Mouse (Mus musculus) heart, embryonic 14.5 days (tissue): Measurements from ENCODE around the gene Trio. TPM values are rescaled to one million over a fixed set of nuclear protein-coding genes. Genes with fewer than 3 reads are reported as not detected.

Source experiments
- ATAC-seq: fragments of 200-750 bp; cut with Nextera tagmentation; 2 replicates; pipeline ENCODE4 v1.8.0; 2017; ENCODE audit warnings: low read depth, moderate TSS enrichment; ENCODE audit not compliant: insufficient number of reproducible peaks, insufficient read depth, low FRiP score
- H3K27ac ChIP-seq, 2 experiments: fragments of 200-500 bp in 1 of 2; fragments of 300-500 bp in 1 of 2; sonication (generic) in 1 of 2; replicated peaks in 1 of 2; 2 replicates each; pipeline ENCODE4 v1.5.1; 2012 to 2014; ENCODE audit warnings: low read depth in 2 of 2, low read length in 2 of 2, control low read depth in 1 of 2, mild to moderate bottlenecking in 1 of 2, mixed read lengths in 1 of 2; ENCODE audit not compliant: control insufficient read depth in 1 of 2, insufficient read depth in 1 of 2
- H3K27me3 ChIP-seq: fragments of 300-500 bp; sonication (generic); 2 replicates; pipeline ENCODE4 v1.6.1; 2014; ENCODE audit warnings: mild to moderate bottlenecking, low read length, control low read depth; ENCODE audit not compliant: control insufficient read depth, insufficient read depth
- H3K36me3 ChIP-seq: fragments of 300-500 bp; sonication (generic); 2 replicates; pipeline ENCODE4 v1.6.1; 2014; ENCODE audit warnings: mild to moderate bottlenecking, control low read depth, low read length, mixed read lengths; ENCODE audit not compliant: control insufficient read depth, insufficient read depth
- H3K4me1 ChIP-seq, 2 experiments: fragments of 200-500 bp in 1 of 2; fragments of 300-500 bp in 1 of 2; sonication (generic) in 1 of 2; 2 replicates each; pipeline ENCODE4 v1.6.1; 2012 to 2014; ENCODE audit warnings: low read length in 2 of 2, control low read depth in 1 of 2, mixed read lengths in 1 of 2; ENCODE audit not compliant: control insufficient read depth in 2 of 2, insufficient read depth in 2 of 2
- H3K4me2 ChIP-seq: fragments of 300-500 bp; sonication (generic); 2 replicates; pipeline ENCODE4 v1.6.1; 2014; ENCODE audit warnings: mild to moderate bottlenecking, low read length
- H3K4me3 ChIP-seq, 2 experiments: fragments of 200-500 bp in 1 of 2; fragments of 300-500 bp in 1 of 2; sonication (generic) in 1 of 2; 2 replicates each; pipeline ENCODE4 v1.5.1; 2012 to 2014; ENCODE audit warnings: low read length in 2 of 2, mild to moderate bottlenecking in 2 of 2, control low read depth in 1 of 2, low read depth in 1 of 2, moderate library complexity in 1 of 2; ENCODE audit not compliant: control insufficient read depth in 1 of 2, insufficient read depth in 1 of 2
- H3K9ac ChIP-seq: fragments of 300-500 bp; sonication (generic); 2 replicates; pipeline ENCODE4 v1.6.1; 2014; ENCODE audit warnings: mild to moderate bottlenecking, low read length
- H3K9me3 ChIP-seq: fragments of 300-500 bp; sonication (generic); 2 replicates; pipeline ENCODE4 v1.6.1; 2016; ENCODE audit warnings: low read length, control low read depth; ENCODE audit not compliant: control insufficient read depth
- WGBS: fragments of 180-500 bp; shearing (Covaris S2); extraction: QIAGEN DNeasy Blood & Tissue Kit; methylation state at CpG from one replicate; pipeline ENCODE4 v1.1.7; 2014; 5-methylcytosine and 5-hydroxymethylcytosine counted together
- polyA plus RNA-seq: library from polyadenylated mRNA; unstranded; fragments of >200 nt; fragmentation: Nextera tagmentation; extraction: Ambion mirVana; gene quantifications from 2 replicates; pipeline ENCODE4 v1.2.1, GENCODE M21; 2014

Trio gene
- polyA plus RNA-seq, 1 experiment from 2014 or later = 23.8 TPM

- 94% methylated on average over 12 of the region's 12 CpGs for WGBS
- peaks cover 100% of the 10 kb centered on the region for H3K36me3 ChIP-seq
- no peak for ATAC-seq
These were observed 200.3 kb downstream of the Trio start for GRCm38 (mm10) chr15:27825390-27825789.

DNA sequence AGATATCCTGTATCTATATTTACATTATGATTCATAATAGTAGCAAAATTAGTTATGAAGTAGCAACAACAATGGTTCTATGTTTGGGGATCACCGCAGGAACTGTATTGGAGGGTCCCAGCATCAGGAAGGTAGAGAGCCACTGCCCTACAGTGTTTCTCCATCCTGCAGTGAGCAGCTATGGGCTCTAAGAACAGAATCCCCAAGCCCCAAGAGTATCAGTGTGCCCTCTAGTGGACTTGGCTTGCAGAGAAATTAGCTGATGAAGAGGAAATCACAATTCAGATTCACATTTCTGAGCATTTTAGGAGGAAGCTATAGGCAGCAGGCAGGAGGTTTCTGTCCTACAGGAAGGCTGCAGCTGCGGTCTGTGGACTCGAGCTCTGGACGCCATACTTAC lies 202.1 kb downstream of the Trio start:
- 89% methylated on average over 4 of the region's 4 CpGs for WGBS
- no peaks in the 10 kb centered on the region for H3K4me1 ChIP-seq
- H3K36me3 ChIP-seq = peaks cover 100% of the 10 kb centered on the region
- no peak overlapping the region for H3K9ac ChIP-seq
- no peak overlapping the region for H3K4me3 ChIP-seq
- H3K27ac ChIP-seq = no peak overlapping the region
- no peak overlapping the region for H3K4me2 ChIP-seq
- H3K9me3 ChIP-seq = no peaks in the 10 kb centered on the region
- ATAC-seq = no peak
- no peaks in the 10 kb centered on the region for H3K27me3 ChIP-seq

More at GRCm38 (mm10) chr15:27825390-27825789, 200.3 kb downstream of the Trio start:
- Histone ChIP-seq H3K4me3 (no peak overlapping the region), H3K9ac (no peak overlapping the region), H3K4me1 (no peaks in the 10 kb centered on the region), H3K4me2 (no peak overlapping the region), H3K27me3 (no peaks in the 10 kb centered on the region), H3K27ac (no peak overlapping the region), H3K9me3 (no peaks in the 10 kb centered on the region)

GRCm38 (mm10) chr15:27822461-27822860 lies 203.2 kb downstream of the Trio start:
- no peaks in the 10 kb centered on the region for H3K9me3 ChIP-seq
- H3K9ac ChIP-seq = no peak overlapping the region
- no peak overlapping the region for H3K4me2 ChIP-seq
- H3K36me3 ChIP-seq = peaks cover 100% of the 10 kb centered on the region
- H3K4me1 ChIP-seq = no peaks in the 10 kb centered on the region
- 91% methylated on average over 4 of the region's 4 CpGs for WGBS
- H3K4me3 ChIP-seq = no peak overlapping the region
- no peaks in the 10 kb centered on the region for H3K27me3 ChIP-seq
- ATAC-seq = no peak
- no peak overlapping the region for H3K27ac ChIP-seq

- ATAC-seq = no peak
- H3K4me1 ChIP-seq = no peaks in the 10 kb centered on the region
- no peaks in the 10 kb centered on the region for H3K27me3 ChIP-seq
- H3K36me3 ChIP-seq = peaks cover 100% of the 10 kb centered on the region
- H3K9me3 ChIP-seq = no peaks in the 10 kb centered on the region
- H3K9ac ChIP-seq = no peak overlapping the region
- H3K4me3 ChIP-seq = no peak overlapping the region
- H3K27ac ChIP-seq = no peak overlapping the region
- WGBS = 85% methylated on average over 11 of the region's 11 CpGs
- no peak overlapping the region for H3K4me2 ChIP-seq
These were observed 203.8 kb downstream of the Trio start for GRCm38 (mm10) chr15:27821651-27822364.

DNA sequence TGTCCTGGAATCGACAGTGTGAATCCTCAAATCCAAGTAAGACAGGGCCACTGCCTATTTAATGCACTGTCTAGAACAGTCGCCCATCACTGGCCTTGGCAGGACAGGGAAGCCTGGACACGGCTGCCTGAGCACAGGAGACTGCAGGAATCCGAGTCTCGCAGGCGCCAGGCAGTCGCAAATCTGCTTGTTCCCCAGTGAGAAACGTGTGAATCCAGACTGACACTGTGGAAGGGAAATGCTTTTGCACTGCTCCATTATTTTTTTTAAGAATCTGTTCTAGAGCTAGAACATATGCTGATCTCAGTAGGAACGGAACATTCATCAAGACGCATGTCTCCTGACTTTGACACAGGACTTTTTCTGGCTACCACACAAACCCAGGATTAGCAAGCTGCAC lies 208.6 kb downstream of the Trio start:
- 82% methylated on average over 10 of the region's 10 CpGs for WGBS
- no peak overlapping the region for H3K4me2 ChIP-seq
- peaks cover 98% of the 10 kb centered on the region for H3K36me3 ChIP-seq
- no peak overlapping the region for H3K9ac ChIP-seq
- no peaks in the 10 kb centered on the region for H3K27me3 ChIP-seq
- H3K27ac ChIP-seq = no peak overlapping the region
- no peak overlapping the region for H3K4me3 ChIP-seq
- no peaks in the 10 kb centered on the region for H3K4me1 ChIP-seq
- ATAC-seq = no peak
- no peaks in the 10 kb centered on the region for H3K9me3 ChIP-seq

- H3K4me2 ChIP-seq = no peak overlapping the region
- no peak overlapping the region for H3K4me3 ChIP-seq
- peaks cover 79% of the 10 kb centered on the region for H3K36me3 ChIP-seq
- no peak overlapping the region for H3K27ac ChIP-seq
- no peak overlapping the region for H3K9ac ChIP-seq
- no peaks in the 10 kb centered on the region for H3K27me3 ChIP-seq
- 57% methylated on average over 6 of the region's 6 CpGs for WGBS
- no peak for ATAC-seq
- H3K4me1 ChIP-seq = peaks cover 9 to 11% of the 10 kb centered on the region in 2 experiments
- no peaks in the 10 kb centered on the region for H3K9me3 ChIP-seq
These were observed 210.8 kb downstream of the Trio start for GRCm38 (mm10) chr15:27814677-27815391.

GRCm38 (mm10) chr15:27810793-27811488 lies 214.7 kb downstream of the Trio start:
- H3K4me3 ChIP-seq = no peak overlapping the region
- H3K27me3 ChIP-seq = no peaks in the 10 kb centered on the region
- peak overlapping the region; percentile 53 to 72 for H3K27ac ChIP-seq
- no peak for ATAC-seq
- H3K36me3 ChIP-seq = peaks cover 40% of the 10 kb centered on the region
- H3K9ac ChIP-seq = no peak overlapping the region
- H3K4me2 ChIP-seq = no peak overlapping the region
- H3K9me3 ChIP-seq = no peaks in the 10 kb centered on the region
- peaks cover 17 to 37% of the 10 kb centered on the region in 2 experiments for H3K4me1 ChIP-seq
- WGBS = 77% methylated on average over 12 of the region's 12 CpGs
